Mouse (Mus musculus) frontal cortex, postnatal 25 days (tissue): Measurements from ENCODE around the gene Gm10320.

Experiments
- DNase-seq, 2 experiments: peaks; one replicate each; pipeline ENCODE4 v3.0.0; 2022; ENCODE audit warnings: low spot score in 2 of 2

Gm10320 gene

GRCm38 (mm10) chr13:98503601-98504000 lies 11.8 kb upstream of the Gm10320 start:
- no peak for DNase-seq

GRCm38 (mm10) chr13:98502813-98503341 lies 11.1 kb upstream of the Gm10320 start:
- DNase-seq: no peak

GRCm38 (mm10) chr13:98502236-98502812 lies 10.5 kb upstream of the Gm10320 start:
- no peak for DNase-seq

GRCm38 (mm10) chr13:98501321-98501720 lies 9.5 kb upstream of the Gm10320 start:
- DNase-seq: no peak

GRCm38 (mm10) chr13:98500471-98501125 lies 8.8 kb upstream of the Gm10320 start:
- no peak for DNase-seq

- no peak for DNase-seq
Measured at GRCm38 (mm10) chr13:98498561-98498960, 6.8 kb upstream of the Gm10320 start.

GRCm38 (mm10) chr13:98498080-98498479 lies 6.3 kb upstream of the Gm10320 start:
- DNase-seq: no peak

GRCm38 (mm10) chr13:98496917-98497870 lies 5.4 kb upstream of the Gm10320 start:
- no peak for DNase-seq

GRCm38 (mm10) chr13:98494492-98495064 lies 2.8 kb upstream of the Gm10320 start:
- DNase-seq: no peak

GRCm38 (mm10) chr13:98492569-98493255 lies 911 bp upstream of the Gm10320 start:
- DNase-seq: no peak

GRCm38 (mm10) chr13:98486726-98487125 lies 5.1 kb downstream of the Gm10320 start:
- no peak for DNase-seq

- no peak for DNase-seq
Measured at GRCm38 (mm10) chr13:98486161-98486560, 5.6 kb downstream of the Gm10320 start.

- no peak for DNase-seq
Measured at GRCm38 (mm10) chr13:98485440-98485839, 6.4 kb downstream of the Gm10320 start.

- no peak for DNase-seq
Measured at GRCm38 (mm10) chr13:98477991-98478390, 13.8 kb downstream of the Gm10320 start.

GRCm38 (mm10) chr13:98476839-98477495 lies 14.8 kb downstream of the Gm10320 start:
- no peak for DNase-seq

GRCm38 (mm10) chr13:98476175-98476838 lies 15.5 kb downstream of the Gm10320 start:
- DNase-seq: no peak

- DNase-seq: no peak
Measured at GRCm38 (mm10) chr13:98475681-98476080, 16.1 kb downstream of the Gm10320 start.

- no peak for DNase-seq
Measured at GRCm38 (mm10) chr13:98473034-98473433, 18.8 kb downstream of the Gm10320 start.

GRCm38 (mm10) chr13:98471756-98472155 lies 20.0 kb downstream of the Gm10320 start:
- DNase-seq: no peak

- no peak for DNase-seq
Measured at GRCm38 (mm10) chr13:98470321-98470720, 21.5 kb downstream of the Gm10320 start.
